Mouse (Mus musculus) forebrain, postnatal 0 days (tissue): ENCODE results near the gene Calhm3. TPM values are rescaled to one million over a fixed set of nuclear protein-coding genes. Genes with fewer than 3 reads are reported as not detected.

Source experiments
- ATAC-seq: fragments of 200-750 bp; cut with Nextera tagmentation; 2 replicates; pipeline ENCODE4 v1.8.0; 2017; ENCODE audit warnings: mild to moderate bottlenecking, moderate library complexity
- DNase-seq: peaks from one replicate; pipeline ENCODE4 v3.0.0-alpha.2; 2015
- H3K27ac ChIP-seq: fragments of 300-500 bp; sonication (generic); 2 replicates; pipeline ENCODE4 v1.5.1; 2014; ENCODE audit warnings: low read depth, mild to moderate bottlenecking, antibody characterized with exemption, low read length, moderate library complexity, mixed read lengths
- H3K27me3 ChIP-seq: fragments of 300-500 bp; sonication (generic); 2 replicates; pipeline ENCODE4 v1.6.1; 2014; ENCODE audit warnings: mild to moderate bottlenecking, low read length, mixed read lengths; ENCODE audit not compliant: insufficient read depth
- H3K36me3 ChIP-seq: fragments of 300-500 bp; sonication (generic); 2 replicates; pipeline ENCODE4 v1.6.1; 2014; ENCODE audit warnings: mild to moderate bottlenecking, moderate library complexity; ENCODE audit not compliant: insufficient read depth
- H3K4me1 ChIP-seq: fragments of 300-500 bp; sonication (generic); 2 replicates; pipeline ENCODE4 v1.6.1; 2014; ENCODE audit warnings: antibody characterized with exemption; ENCODE audit not compliant: insufficient read depth
- H3K4me2 ChIP-seq: fragments of 300-500 bp; sonication (generic); 2 replicates; pipeline ENCODE4 v1.6.1; 2014; ENCODE audit warnings: low read depth, mild to moderate bottlenecking, moderate library complexity
- H3K4me3 ChIP-seq: fragments of 300-500 bp; sonication (generic); 2 replicates; pipeline ENCODE4 v1.5.1; 2014; ENCODE audit warnings: low read depth, low read length, mixed read lengths
- H3K9ac ChIP-seq: fragments of 300-500 bp; sonication (generic); 2 replicates; pipeline ENCODE4 v1.6.1; 2014; ENCODE audit warnings: mild to moderate bottlenecking
- H3K9me3 ChIP-seq: fragments of 300-500 bp; sonication (generic); 2 replicates; pipeline ENCODE4 v1.6.1; 2016; ENCODE audit warnings: low read length
- CTCF ChIP-seq: sonication (generic); IDR thresholded peaks from 2 replicates; pipeline ENCODE4 v1.5.1; 2016; ENCODE audit warnings: antibody characterized with exemption, control low read depth, low read depth
- WGBS: fragments of 180-500 bp; shearing (Covaris S2); extraction: QIAGEN DNeasy Blood & Tissue Kit; methylation state at CpG from one replicate; pipeline ENCODE4 v1.1.7; 2014; 5-methylcytosine and 5-hydroxymethylcytosine counted together
- polyA plus RNA-seq: library from polyadenylated mRNA; unstranded; fragments of >200 nt; fragmentation: Nextera tagmentation; extraction: Ambion mirVana; gene quantifications from 2 replicates; pipeline ENCODE4 v1.2.1, GENCODE M21; 2015
- total RNA-seq: library from RNA; depleted of rRNA; stranded (reverse); fragments of >200 nt; gene quantifications from 2 replicates; pipeline ENCODE4 v1.2.3, GENCODE M21; 2014; rRNA removed

The Calhm3 gene
- total RNA-seq, result not detected in 2 replicates
- 0.19 TPM in 1 of 2 replicates, not detected in the other for polyA plus RNA-seq

GRCm38 (mm10) chr19:47157664-47158063 is at the start of gene Calhm3:
Gene Calhm3 (minus strand): TSS chr19:47157764.
- DNase-seq (no peak), ATAC-seq (no peak)
- no peak within 1 kb of the TSS for H3K9ac ChIP-seq
- no peaks in the 10 kb centered on the region for H3K4me1 ChIP-seq
- no peak within 1 kb of the TSS for H3K4me2 ChIP-seq
- no peak for TF ChIP-seq CTCF
- no peak within 1 kb of the TSS for H3K4me3 ChIP-seq
- WGBS, result 84% methylated on average over 11 of the region's 11 CpGs
- no peak within 1 kb of the TSS for H3K27ac ChIP-seq
- no peaks in the 10 kb centered on the region for H3K36me3 ChIP-seq
- H3K27me3 ChIP-seq, result no peaks in the 10 kb centered on the region
- no peaks in the 10 kb centered on the region for H3K9me3 ChIP-seq

- no peak for TF ChIP-seq CTCF
- 90% methylated on average over 1 of the region's 1 CpGs for WGBS
- no peak for ATAC-seq
- Histone ChIP-seq H3K4me2 (no peak overlapping the region), H3K36me3 (no peaks in the 10 kb centered on the region), H3K9me3 (no peaks in the 10 kb centered on the region), H3K27me3 (no peaks in the 10 kb centered on the region), H3K4me3 (no peak overlapping the region), H3K9ac (no peak overlapping the region), H3K4me1 (no peaks in the 10 kb centered on the region), H3K27ac (no peak overlapping the region)
- DNase-seq, result no peak
Measured at GRCm38 (mm10) chr19:47206126-47206525, 48.6 kb upstream of the Calhm3 start.

GRCm38 (mm10) chr19:47204653-47205052 is 47.1 kb upstream of the Calhm3 start:
- no peak for TF ChIP-seq CTCF
- no peaks in the 10 kb centered on the region for H3K27me3 ChIP-seq
- ATAC-seq (no peak), DNase-seq (no peak)
- H3K9me3 ChIP-seq, result no peaks in the 10 kb centered on the region
- H3K4me3 ChIP-seq, result no peak overlapping the region
- no peak overlapping the region for H3K9ac ChIP-seq
- no peaks in the 10 kb centered on the region for H3K4me1 ChIP-seq
- no peak overlapping the region for H3K27ac ChIP-seq
- WGBS, result 93% methylated on average over 6 of the region's 6 CpGs
- H3K36me3 ChIP-seq, result no peaks in the 10 kb centered on the region
- no peak overlapping the region for H3K4me2 ChIP-seq

GRCm38 (mm10) chr19:47203042-47203441 is 45.5 kb upstream of the Calhm3 start:
- no peaks in the 10 kb centered on the region for H3K4me1 ChIP-seq

GRCm38 (mm10) chr19:47202429-47202828 is 44.9 kb upstream of the Calhm3 start:
- ATAC-seq, result no peak

More at GRCm38 (mm10) chr19:47203042-47203441, 45.5 kb upstream of the Calhm3 start:
- Histone ChIP-seq H3K36me3 (no peaks in the 10 kb centered on the region), H3K4me2 (no peak overlapping the region), H3K27ac (no peak overlapping the region), H3K9ac (no peak overlapping the region), H3K9me3 (no peaks in the 10 kb centered on the region), H3K4me3 (no peak overlapping the region), H3K27me3 (no peaks in the 10 kb centered on the region)
- no peak for ATAC-seq
- 95% methylated on average over 6 of the region's 6 CpGs for WGBS
- no peak for DNase-seq
- TF ChIP-seq CTCF, result no peak

GRCm38 (mm10) chr19:47201972-47202371 is 44.4 kb upstream of the Calhm3 start:
- Histone ChIP-seq H3K4me3 (no peak overlapping the region), H3K4me1 (no peaks in the 10 kb centered on the region), H3K9me3 (no peaks in the 10 kb centered on the region), H3K9ac (no peak overlapping the region), H3K4me2 (no peak overlapping the region), H3K27ac (no peak overlapping the region), H3K27me3 (no peaks in the 10 kb centered on the region), H3K36me3 (no peaks in the 10 kb centered on the region)
- WGBS, result 70% methylated on average over 12 of the region's 12 CpGs
- DNase-seq (no peak), ATAC-seq (no peak)
- no peak for TF ChIP-seq CTCF

More at GRCm38 (mm10) chr19:47202429-47202828, 44.9 kb upstream of the Calhm3 start:
- Histone ChIP-seq H3K27ac (no peak overlapping the region), H3K4me2 (no peak overlapping the region), H3K9ac (no peak overlapping the region), H3K4me3 (no peak overlapping the region), H3K9me3 (no peaks in the 10 kb centered on the region), H3K36me3 (no peaks in the 10 kb centered on the region), H3K27me3 (no peaks in the 10 kb centered on the region), H3K4me1 (no peaks in the 10 kb centered on the region)
- DNase-seq, result no peak
- WGBS, result 73% methylated on average over 6 of the region's 6 CpGs
- no peak for TF ChIP-seq CTCF

GRCm38 (mm10) chr19:47198671-47199350 is 41.2 kb upstream of the Calhm3 start:
- no peak overlapping the region for H3K4me3 ChIP-seq
- H3K9me3 ChIP-seq, result no peaks in the 10 kb centered on the region
- H3K27ac ChIP-seq, result no peak overlapping the region
- no peak for TF ChIP-seq CTCF
- H3K36me3 ChIP-seq, result no peaks in the 10 kb centered on the region
- no peak overlapping the region for H3K4me2 ChIP-seq
- H3K9ac ChIP-seq, result no peak overlapping the region
- H3K27me3 ChIP-seq, result no peaks in the 10 kb centered on the region
- WGBS, result 76% methylated on average over 13 of the region's 13 CpGs
- DNase-seq, result no peak
- no peaks in the 10 kb centered on the region for H3K4me1 ChIP-seq
- ATAC-seq, result no peak
